Mouse (Mus musculus) telencephalon, adult 2 months (tissue): ENCODE results near the gene Bhlhe40.
A peak's percentile ranks its signal among the peaks of the same experiment; 100 is the strongest.

Experiments used
- DNase-seq: peaks from one replicate; pipeline ENCODE4 v3.0.0-alpha.2; 2011; ENCODE audit warnings: low read depth, low spot score

Bhlhe40 gene

DNA sequence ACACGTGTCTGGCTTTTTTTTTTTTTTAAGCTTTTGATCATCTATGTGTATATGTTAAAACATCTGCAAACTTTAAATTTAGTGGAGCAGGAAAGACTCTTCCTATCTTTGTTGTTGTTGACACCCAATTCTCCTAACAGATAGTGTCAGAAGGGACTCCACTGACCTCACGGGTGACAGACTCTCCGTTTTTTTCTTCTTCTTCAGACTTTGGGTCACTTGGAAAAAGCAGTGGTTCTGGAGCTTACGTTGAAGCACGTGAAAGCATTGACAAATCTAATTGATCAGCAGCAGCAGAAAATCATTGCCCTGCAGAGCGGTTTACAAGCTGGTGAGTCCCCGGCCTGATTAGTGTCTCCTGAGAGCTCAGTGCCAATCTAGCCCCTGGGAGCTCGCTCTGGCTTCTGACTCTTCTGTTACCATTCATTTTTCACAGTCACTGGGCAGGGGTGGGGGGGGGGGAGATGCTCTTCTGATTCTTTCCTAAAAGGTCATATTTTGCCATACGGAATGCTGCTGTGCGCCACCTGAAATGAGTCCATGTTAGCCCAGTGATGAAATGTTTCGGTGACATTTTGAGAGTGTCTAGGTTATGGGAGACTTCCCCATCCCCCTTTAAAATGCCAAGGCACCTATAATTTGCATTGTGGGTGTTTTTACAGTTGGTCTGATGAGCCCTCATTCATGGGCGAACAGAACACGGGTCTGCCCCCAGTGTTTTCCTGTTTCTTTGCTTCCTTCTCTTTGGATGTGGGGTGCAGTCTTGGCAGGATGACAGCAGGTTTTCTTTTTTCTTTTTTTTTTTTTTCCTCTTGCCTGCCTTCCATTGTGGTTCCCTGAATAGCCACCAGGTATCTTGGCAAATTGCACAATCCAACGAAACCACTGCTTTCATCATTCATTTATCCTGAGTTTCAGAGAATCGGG is 2.1 kb downstream of the Bhlhe40 start:
- no peak for DNase-seq

DNA sequence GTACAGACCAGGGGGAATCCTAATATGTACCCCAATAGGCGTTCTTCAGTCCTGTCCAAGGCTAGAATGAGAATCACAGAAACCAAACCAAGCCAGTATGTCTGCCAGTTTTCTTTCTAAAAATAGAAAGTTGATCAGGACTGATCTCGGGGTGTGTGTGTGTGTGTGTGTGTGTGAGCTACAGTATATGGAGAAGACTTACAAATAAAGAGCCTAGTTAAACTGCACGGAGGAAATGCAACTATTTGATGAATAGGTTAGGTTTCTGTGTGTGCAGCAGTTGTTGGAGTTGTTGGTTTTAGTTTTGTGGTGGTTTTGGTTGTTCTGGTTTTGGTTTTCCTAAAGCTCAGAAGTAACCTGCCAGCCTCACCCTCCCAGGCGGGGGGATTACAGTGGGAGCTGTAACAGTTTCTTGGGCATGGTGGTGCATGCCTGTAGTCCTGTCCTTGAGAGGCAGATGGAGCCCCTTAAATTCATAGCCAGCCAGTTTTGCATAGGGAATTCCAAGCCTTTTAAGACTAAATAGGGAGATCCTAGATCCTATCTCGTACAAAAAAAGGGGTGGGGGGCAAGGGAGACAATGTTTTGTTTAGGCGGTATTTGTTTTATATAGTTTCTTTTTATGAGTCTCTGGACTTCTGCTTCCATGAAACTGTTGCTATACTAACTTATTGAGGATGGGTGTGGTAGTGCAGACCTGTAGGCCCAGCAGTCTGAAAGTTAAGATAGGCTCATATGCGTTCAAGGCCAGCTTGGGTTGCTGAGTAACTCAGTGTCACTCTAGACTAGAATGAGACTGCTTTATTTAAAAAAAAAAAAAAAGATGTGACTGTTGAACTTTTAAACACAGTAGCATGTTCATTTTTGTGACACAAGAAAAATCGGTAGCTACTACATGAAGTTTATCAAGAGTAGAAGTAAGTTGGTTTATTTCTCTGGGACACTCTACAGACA is 3.1 kb downstream of the Bhlhe40 start:
- DNase-seq = no peak

DNA sequence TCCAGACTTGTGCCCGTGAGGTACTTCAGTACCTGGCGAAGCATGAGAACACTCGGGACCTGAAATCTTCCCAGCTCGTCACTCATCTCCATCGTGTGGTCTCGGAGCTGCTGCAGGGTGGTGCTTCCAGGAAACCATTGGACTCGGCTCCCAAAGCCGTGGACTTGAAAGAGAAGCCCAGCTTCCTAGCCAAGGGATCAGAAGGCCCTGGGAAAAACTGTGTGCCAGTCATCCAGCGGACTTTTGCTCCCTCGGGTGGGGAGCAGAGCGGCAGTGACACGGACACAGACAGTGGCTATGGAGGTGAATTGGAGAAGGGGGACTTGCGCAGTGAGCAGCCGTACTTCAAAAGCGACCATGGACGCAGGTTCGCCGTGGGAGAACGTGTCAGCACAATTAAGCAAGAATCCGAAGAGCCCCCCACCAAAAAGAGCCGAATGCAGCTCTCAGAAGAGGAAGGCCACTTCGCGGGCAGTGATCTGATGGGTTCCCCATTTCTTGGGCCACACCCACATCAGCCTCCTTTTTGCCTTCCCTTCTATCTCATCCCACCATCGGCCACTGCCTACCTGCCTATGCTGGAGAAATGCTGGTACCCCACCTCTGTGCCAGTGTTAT is 4.2 kb downstream of the Bhlhe40 start:
- no peak for DNase-seq

DNA sequence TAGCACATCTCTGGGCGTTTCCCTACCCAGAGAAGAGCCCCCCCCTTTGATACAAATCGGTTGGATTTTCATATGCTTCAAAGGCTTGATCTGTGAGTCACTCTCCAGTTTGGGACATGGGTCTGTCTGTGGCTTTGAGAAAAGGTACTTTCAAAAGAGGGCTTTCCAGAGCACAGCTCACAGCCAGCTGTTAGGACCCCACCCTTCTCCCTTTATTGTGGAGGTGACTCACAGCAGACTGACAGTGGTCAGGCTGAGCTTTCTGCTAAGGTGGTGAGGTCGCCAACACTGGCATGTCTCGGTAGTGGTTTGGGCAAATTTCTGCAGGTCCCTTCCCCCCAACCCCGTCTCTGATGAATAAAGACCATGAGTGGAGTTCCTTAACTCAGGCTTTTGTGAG is 5.2 kb downstream of the Bhlhe40 start:
- DNase-seq = no peak

DNA sequence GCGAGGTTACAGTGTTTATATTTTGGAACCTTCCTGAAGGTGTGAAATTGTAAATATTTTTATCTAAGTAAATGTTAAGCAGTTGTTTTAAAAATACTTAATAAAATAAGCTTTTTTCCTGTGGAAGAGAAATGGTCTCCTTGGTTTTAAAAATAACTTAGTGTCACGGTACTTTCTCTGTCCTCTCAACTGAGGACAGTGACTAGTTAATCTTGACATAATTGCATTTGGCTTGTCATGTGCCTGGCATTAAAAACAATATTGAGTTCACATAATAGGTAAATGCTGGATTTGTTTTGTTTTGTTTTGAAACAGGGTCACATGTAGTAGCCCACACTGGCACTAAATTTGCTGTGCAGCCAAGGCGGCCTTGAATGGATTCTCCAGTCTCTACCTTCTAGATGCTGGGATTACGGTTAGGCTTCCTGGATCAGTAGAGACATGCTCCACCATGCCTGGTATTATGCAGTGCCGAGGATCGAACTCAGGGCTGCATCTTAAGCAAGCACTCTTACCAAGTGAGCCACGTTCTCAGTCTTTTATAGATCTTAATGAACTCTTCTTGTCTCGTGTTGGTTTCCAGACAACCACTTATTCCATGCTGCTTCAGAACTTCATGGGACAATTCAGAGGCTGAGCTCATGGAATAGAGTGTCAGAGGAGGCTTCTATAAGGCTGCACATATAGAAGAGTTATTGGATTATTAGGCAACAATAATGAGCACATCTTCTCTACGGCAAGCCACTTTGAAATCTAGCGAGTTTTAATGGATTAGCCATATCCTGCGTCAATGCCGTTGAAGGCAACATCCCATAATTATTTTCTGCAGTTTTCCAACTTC is 6.4 kb downstream of the Bhlhe40 start:
- no peak for DNase-seq

DNA sequence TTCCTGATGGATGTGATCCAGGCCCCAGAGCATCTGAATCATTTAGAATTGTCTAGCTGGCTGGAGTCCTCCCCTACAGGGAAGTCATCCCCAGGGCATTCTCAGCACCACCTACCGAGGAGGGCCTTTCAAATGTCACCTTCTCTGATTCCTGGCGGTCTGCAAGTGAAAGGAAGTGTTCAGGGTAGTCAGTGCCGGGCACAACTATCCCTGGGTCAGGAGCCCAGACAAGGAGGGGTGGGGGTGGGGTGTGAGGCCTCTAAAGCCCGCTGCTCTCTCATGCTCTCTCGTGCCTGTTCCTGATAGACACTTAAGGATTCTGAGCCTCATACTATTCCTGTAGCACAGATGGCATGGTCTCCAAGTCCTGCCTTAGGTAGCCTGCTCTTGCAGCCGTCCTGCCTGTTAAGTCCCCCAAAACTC is 7.2 kb downstream of the Bhlhe40 start:
- no peak for DNase-seq

DNA sequence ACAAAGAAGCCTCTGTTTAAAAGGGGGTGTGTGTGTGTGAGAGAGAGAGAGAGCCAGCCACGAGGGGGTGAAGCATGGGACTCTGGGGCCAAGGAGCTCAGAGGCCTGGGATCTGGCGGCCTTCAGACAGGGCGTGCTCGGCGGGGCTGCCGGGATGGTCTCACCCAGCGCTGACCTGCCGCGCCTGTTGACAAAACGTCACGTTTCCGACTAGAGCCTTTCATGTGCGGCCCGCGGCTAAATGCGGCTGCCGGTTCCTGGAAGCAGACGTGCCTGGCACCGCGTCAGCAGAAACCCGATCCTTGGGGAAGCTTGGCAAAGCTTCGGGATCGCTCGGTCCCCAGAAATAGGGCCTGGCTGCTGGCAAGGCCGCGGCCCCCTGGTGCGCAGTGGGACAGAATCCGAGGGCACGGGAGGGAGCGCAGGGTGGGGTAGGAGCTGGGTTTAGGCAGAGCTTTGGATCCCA is 7.9 kb downstream of the Bhlhe40 start:
- peak; percentile 54 for DNase-seq

DNA sequence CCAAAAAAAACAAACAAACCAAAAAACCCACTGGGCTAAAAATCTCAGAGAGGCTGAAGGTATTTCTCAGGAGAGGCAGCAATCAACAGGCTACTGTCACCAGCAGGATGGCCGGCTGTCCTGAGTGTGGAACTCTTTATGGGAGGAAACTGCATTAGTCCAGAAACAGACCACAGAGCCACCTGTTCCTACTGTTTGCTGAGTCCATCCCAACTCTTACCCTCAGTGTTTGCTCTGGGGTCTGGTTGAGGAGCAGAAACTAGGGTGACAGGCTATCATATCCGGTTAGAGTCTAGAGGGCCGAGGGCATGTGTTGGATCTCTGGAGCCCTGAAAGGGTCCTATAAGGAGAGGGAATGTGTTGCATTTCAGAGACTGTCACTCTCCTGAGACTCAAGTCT is 9.8 kb downstream of the Bhlhe40 start:
- DNase-seq = no peak

DNA sequence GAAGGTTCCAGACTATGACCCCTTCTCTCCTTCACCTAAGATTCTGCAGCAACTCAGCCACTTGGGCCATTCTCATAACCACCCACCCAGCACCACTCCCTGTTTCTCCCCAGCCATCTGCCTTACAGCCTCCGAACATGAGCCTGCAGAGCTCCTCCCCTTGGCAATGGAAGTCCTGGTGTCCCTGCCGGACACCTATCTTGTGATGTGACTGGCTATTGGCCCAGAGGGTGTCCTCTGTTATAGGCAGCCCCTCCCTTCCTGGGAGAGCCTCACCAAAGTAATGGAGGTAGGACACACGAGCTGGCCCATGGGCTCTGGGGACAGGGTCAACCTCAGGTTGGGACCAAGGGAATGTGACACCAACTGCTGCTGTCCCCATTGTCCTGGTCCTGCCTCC is 10.4 kb downstream of the Bhlhe40 start:
- DNase-seq = no peak

DNA sequence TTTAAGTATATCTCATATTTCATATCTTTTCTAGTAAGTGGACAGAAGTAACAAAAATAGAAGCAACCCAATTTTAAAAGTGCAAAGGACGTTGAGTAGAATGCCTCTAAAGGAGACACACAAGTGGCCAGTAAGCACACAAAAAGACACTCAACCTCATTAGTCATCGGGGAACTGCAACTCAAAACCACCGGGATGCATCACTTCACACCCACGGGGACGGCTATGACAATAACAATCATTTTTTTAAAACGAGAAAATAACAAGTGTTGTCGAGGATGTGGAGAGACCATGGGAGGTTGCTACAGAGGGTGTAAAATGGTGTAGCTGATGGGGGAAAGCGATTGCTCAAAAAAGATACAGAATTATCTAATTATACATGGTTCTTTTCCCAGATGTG is 11.7 kb downstream of the Bhlhe40 start:
- no peak for DNase-seq

DNA sequence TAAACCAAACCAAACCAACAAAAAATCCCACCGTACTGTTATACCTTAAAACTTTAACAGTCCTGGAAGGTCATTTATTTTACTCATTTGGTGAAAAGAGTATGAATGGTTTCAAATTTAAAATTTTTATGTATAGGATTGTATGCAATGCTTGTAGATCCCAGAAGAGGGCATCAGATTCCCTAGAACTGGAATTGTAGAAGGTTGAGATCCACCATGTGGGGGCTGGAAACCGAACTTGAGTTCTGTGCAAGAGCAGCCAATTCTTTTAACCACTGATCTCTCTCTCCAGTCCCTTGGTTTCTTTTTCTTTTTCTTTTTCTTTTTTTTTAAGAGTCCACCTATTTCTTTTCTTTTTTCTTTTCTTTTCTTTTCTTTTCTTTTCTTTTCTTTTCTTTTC is 13.8 kb downstream of the Bhlhe40 start:
- no peak for DNase-seq

DNA sequence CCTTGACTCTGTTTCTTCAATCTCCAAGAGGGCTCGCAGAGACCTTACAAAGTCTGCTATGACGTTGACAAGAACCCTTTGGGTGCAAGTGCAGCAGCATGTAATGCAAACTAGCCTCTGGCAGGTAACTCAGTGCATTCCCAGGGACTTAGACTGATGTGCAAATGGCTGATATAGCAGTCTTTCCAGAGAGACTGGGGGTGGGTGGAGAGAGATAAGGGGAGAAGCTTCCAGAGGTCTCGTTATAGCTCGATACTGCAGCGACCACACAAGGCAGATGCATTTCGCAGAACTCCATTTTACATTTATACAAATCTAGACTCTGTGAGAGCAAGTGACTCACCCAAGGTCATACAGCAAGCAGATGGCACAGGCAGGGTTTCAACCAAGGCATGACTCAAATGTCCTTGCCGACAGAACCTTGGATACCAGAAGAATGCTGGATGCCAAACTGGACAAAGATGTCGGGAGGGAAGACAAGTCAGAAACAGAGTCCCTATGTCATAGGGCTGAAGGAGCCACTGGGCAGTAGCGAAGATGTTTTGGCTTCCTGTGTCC is 16.4 kb downstream of the Bhlhe40 start:
- no peak for DNase-seq

DNA sequence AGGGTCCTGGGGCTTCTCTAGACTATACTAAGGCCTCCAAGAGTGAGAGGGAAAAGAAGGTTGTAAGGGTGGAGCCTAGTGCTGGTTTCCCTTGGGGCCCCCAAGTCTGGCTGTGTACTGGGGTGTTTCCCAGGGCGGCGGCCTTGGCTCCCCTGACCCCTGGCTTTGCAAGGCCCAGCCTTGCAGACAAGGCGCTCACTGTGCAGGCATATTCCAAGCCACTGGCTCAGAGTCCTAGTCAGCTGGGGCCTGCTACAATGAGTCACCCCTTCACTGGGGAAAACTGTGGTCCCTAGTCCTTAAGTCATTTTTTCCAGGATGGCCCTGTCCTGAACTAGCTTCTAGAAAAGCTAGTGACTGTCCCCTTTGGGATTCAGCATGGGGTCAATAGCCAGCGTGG is 17.3 kb downstream of the Bhlhe40 start:
- DNase-seq = no peak

DNA sequence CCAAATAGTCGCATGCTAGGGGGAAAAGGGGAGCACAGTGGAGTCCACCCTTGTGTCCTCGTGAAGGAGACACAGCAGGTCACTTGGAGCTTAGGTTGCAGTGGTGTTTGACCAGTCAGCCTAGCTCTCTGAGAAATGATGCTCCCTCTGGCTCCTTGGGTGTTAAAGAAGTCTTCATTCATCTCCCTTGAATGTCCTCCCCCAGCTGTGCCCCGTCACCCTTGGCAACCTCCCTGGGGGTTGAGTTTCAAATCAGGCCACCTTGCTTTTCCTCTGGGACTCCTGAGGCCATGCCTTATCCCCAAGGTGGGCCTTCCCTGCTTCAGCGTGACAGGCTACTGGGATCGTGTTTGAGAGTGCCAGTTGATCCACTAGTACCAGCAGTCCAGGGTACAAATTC is 17.8 kb downstream of the Bhlhe40 start:
- DNase-seq = no peak

DNA sequence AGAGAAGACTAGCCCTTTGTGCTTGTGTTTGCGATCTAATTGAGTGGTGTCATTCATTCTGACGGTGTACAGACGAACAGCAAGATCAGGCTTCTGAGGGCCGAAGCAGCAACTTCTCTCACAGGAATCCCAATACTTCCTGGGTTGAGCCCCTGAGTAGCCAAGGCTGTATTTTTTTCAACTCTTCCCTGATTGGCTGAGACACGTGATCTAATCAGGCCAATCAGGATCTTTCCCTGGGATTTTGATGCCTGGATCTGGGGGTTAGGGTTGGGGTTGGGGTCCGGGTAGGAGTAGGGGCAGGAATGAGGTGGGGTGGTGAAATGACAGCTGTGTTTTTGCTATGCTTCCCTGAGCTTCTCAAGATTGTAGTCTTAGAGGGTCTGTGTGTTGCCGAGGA is 20.1 kb downstream of the Bhlhe40 start:
- DNase-seq = no peak

DNA sequence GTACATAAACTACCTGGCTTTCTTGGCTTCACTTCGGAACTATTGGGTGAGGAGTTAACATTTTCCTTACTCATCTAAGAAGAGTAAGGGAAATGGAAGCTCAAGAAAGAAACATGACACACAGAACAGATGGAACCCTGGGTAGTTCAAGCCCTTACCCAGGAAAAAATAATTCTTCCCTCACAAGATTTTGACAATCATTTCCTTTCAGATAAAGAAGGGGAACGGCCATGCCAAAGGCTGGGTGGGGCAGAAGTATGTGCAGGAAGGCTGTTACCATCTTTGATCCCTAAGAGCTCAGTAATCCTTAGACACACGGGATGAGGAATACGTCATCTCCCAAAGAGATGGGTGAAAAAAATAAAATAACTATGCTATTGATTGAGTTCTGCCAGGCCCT is 20.7 kb downstream of the Bhlhe40 start:
- DNase-seq = no peak

DNA sequence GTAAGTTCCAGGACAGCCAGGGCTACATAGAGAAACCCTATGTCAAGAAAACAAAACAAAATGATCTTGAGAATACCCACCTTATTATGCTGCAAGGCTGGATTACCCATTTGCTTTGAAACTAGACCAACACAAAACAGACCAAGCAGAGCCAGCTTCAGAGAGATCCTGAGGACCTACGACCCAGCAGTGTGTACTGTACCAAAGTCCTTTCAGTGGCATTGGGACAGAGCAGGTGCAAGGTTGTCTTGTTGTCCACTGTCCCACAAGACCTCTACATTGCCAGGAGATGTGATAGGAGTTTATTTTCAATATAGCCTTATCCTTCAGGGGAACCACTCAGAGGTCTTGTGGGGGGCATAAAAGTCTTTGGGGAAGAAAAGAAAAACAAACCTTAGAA is 22.7 kb downstream of the Bhlhe40 start:
- DNase-seq = no peak

DNA sequence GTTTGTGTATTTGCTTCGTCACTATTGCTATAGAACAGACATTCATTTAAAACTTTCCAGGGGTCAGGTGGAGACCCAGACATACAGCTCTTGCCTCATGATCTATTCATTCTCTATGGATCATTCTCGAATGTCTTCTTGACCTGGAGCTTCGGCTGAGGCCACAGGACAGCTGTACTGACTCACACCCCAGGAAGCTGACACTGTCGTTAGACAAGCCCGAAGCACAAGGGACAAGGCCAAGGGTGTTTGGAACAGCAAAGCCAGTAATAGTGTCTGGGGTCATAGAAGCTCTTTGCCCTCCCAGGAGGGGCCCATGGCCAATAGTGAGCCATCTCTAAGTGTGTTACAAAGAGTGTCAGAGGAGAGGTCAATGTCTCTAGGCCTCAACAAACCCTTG is 24.0 kb downstream of the Bhlhe40 start:
- DNase-seq = no peak

DNA sequence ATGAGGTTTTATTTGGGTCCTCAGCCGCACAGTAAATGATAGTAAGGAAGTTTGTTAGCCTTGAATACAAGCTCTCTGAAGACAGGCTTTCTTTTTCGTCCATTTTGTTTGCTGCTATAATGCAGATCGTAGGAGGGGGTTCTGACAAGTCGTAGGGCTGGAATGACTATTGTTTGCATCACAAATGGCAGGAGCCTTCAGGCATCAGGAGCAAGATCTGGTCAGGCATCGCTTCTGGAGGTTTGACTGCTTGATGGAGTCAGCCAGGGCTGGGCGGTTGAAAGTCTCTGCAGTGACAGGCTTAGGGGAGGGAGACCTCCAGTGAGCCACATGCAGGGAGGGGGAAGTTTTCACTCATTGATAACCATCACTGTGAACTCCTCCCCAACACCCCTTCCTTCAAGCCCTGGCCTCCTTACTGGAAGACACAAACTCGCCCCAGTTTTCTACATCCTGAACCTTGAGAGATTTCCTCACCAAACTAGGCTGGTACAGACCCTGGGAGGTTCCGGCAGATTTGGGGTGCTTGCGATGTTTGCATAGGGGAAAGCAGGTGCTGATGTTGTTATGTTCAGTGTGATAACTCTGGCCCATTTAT is 25.4 kb downstream of the Bhlhe40 start:
- no peak for DNase-seq

DNA sequence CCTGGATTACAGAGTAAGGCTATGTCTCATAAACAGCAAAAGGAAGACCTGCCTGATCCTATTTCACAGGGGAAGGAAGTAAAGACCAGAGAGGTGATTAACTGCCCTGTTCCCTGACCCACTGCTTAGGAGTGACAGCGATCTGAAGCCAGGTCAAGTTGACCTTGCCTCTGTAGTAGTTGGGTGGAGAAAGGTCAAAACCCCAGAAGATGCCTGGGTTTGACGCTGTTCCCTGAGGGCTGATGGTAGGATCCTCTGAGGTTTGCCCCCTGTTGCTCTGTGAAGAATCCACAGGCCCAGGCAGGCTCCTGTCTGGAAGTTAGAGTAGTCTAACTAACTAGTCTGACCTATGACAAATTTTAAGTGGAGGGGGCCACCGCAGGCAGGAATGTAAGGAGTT is 26.5 kb downstream of the Bhlhe40 start:
- no peak for DNase-seq
